Mouse (Mus musculus): ENCODE data around the gene Mrpl11. TPM values are rescaled to one million over a fixed set of nuclear protein-coding genes. Genes with fewer than 3 reads are reported as not detected.
"Not testable (repeated sequence)": the region's sequence is repeated elsewhere in the genome, so short reads cannot be mapped to it uniquely, and the experiment has no call there.

Gene Mrpl11
- polyA plus RNA-seq, 1 experiment from 2014 or later, result 93.4 TPM

- no peak for ATAC-seq (ENCODE audit: low read depth)
- Histone ChIP-seq H3K4me3 (ENCODE audit: low read length) (no peak overlapping the region), H3K36me3 (ENCODE audit: control insufficient read depth, insufficient read depth, low read length) (no peaks in the 10 kb centered on the region), H3K4me1 (replicated peaks; ENCODE audit: control insufficient read depth, insufficient read depth, low read length) (peaks cover 4% of the 10 kb centered on the region; the same call in 1 of the 2 replicates), H3K4me2 (ENCODE audit: low read depth, low read length) (no peak overlapping the region), H3K27me3 (ENCODE audit: control insufficient read depth, insufficient read depth, low read depth, low read length) (peaks cover 5% of the 10 kb centered on the region; the same call in 1 of the 2 replicates), H3K9ac (ENCODE audit: low read length) (no peak overlapping the region), H3K27ac (ENCODE audit: low read length) (no peak overlapping the region), H3K9me3 (ENCODE audit: control insufficient read depth, low read length) (no peaks in the 10 kb centered on the region)
- 79% methylated on average over 17 of the region's 17 CpGs for WGBS
These were observed 24.3 kb upstream of the Mrpl11 start for GRCm38 (mm10) chr19:4937444-4938310.

GRCm38 (mm10) chr19:4942551-4943252, 19.2 kb upstream of the Mrpl11 start, which contains the start of gene Peli3:
Gene Peli3, minus strand, starts transcription at chr19:4943127.
- Histone ChIP-seq H3K9ac (ENCODE audit: low read length) (peak within 1 kb of the TSS; percentile 72), H3K4me1 (replicated peaks; ENCODE audit: control insufficient read depth, insufficient read depth, low read length) (peaks cover 4% of the 10 kb centered on the region; the same call in 1 of the 2 replicates), H3K27me3 (ENCODE audit: control insufficient read depth, insufficient read depth, low read depth, low read length) (peaks cover 5% of the 10 kb centered on the region; the same call in 1 of the 2 replicates), H3K36me3 (ENCODE audit: control insufficient read depth, insufficient read depth, low read length) (no peaks in the 10 kb centered on the region), H3K4me2 (ENCODE audit: low read depth, low read length) (peak within 1 kb of the TSS; percentile 95), H3K9me3 (ENCODE audit: control insufficient read depth, low read length) (no peaks in the 10 kb centered on the region), H3K4me3 (ENCODE audit: low read length) (peak within 1 kb of the TSS; percentile 70), H3K27ac (ENCODE audit: low read length) (no peak within 1 kb of the TSS)
- peak; percentile 99 for ATAC-seq (ENCODE audit: low read depth)
- WGBS, result under 1% methylated on average over 45 of the region's 55 CpGs

- Histone ChIP-seq H3K36me3 (ENCODE audit: control insufficient read depth, insufficient read depth, low read length) (no peaks in the 10 kb centered on the region), H3K9me3 (ENCODE audit: control insufficient read depth, low read length) (no peaks in the 10 kb centered on the region), H3K27me3 (ENCODE audit: control insufficient read depth, insufficient read depth, low read depth, low read length) (peaks cover 5% of the 10 kb centered on the region; the same call in 1 of the 2 replicates), H3K27ac (ENCODE audit: low read length) (no peak overlapping the region), H3K4me3 (ENCODE audit: low read length) (peak overlapping the region; percentile 70), H3K4me2 (ENCODE audit: low read depth, low read length) (peak overlapping the region; percentile 95), H3K9ac (ENCODE audit: low read length) (peak overlapping the region; percentile 57), H3K4me1 (replicated peaks; ENCODE audit: control insufficient read depth, insufficient read depth, low read length) (peaks cover 4% of the 10 kb centered on the region; the same call in 1 of the 2 replicates)
- 6% methylated on average over 13 of the region's 13 CpGs for WGBS
- ATAC-seq (ENCODE audit: low read depth), result peak; percentile 79
These were observed 18.7 kb upstream of the Mrpl11 start for GRCm38 (mm10) chr19:4943253-4943588.

- no peak overlapping the region for H3K4me3 ChIP-seq (ENCODE audit: low read length)
- ATAC-seq (ENCODE audit: low read depth), result no peak
- H3K27me3 ChIP-seq (ENCODE audit: control insufficient read depth, insufficient read depth, low read depth, low read length), result peaks cover 5% of the 10 kb centered on the region; the same call in 1 of the 2 replicates
- H3K27ac ChIP-seq (ENCODE audit: low read length), result no peak overlapping the region
- H3K9ac ChIP-seq (ENCODE audit: low read length), result no peak overlapping the region
- 35% methylated on average over 6 of the region's 6 CpGs for WGBS
- H3K36me3 ChIP-seq (ENCODE audit: control insufficient read depth, insufficient read depth, low read length), result no peaks in the 10 kb centered on the region
- peaks cover 4% of the 10 kb centered on the region; the same call in 1 of the 2 replicates for H3K4me1 ChIP-seq (replicated peaks; ENCODE audit: control insufficient read depth, insufficient read depth, low read length)
- no peak overlapping the region for H3K4me2 ChIP-seq (ENCODE audit: low read depth, low read length)
- H3K9me3 ChIP-seq (ENCODE audit: control insufficient read depth, low read length), result no peaks in the 10 kb centered on the region
These were observed 16.4 kb upstream of the Mrpl11 start for GRCm38 (mm10) chr19:4945540-4945939.

GRCm38 (mm10) chr19:4948641-4949040, 13.3 kb upstream of the Mrpl11 start:
- H3K27ac ChIP-seq (ENCODE audit: low read length); H3K9me3 ChIP-seq (ENCODE audit: control insufficient read depth, low read length); ATAC-seq (ENCODE audit: low read depth); H3K4me1 ChIP-seq (replicated peaks; ENCODE audit: control insufficient read depth, insufficient read depth, low read length); H3K27me3 ChIP-seq (ENCODE audit: control insufficient read depth, insufficient read depth, low read depth, low read length); H3K9ac ChIP-seq (ENCODE audit: low read length); H3K36me3 ChIP-seq (ENCODE audit: control insufficient read depth, insufficient read depth, low read length); H3K4me2 ChIP-seq (ENCODE audit: low read depth, low read length); H3K4me3 ChIP-seq (ENCODE audit: low read length): not testable (repeated sequence)
- WGBS, result 72% methylated on average over 9 of the region's 9 CpGs

GRCm38 (mm10) chr19:4968236-4968635, 6.3 kb downstream of the Mrpl11 start:
- no peaks in the 10 kb centered on the region for H3K9me3 ChIP-seq (ENCODE audit: control insufficient read depth, low read length)
- no peak for ATAC-seq (ENCODE audit: low read depth)
- H3K27me3 ChIP-seq (ENCODE audit: control insufficient read depth, insufficient read depth, low read depth, low read length), result no peaks in the 10 kb centered on the region
- no peak overlapping the region for H3K9ac ChIP-seq (ENCODE audit: low read length)
- no peak overlapping the region for H3K4me2 ChIP-seq (ENCODE audit: low read depth, low read length)
- H3K4me3 ChIP-seq (ENCODE audit: low read length), result no peak overlapping the region
- 91% methylated on average over 1 of the region's 2 CpGs for WGBS
- H3K27ac ChIP-seq (ENCODE audit: low read length), result no peak overlapping the region
- H3K4me1 ChIP-seq (replicated peaks; ENCODE audit: control insufficient read depth, insufficient read depth, low read length), result no peaks in the 10 kb centered on the region
- peaks cover 14% of the 10 kb centered on the region for H3K36me3 ChIP-seq (ENCODE audit: control insufficient read depth, insufficient read depth, low read length)

GRCm38 (mm10) chr19:4981767-4982166, 19.8 kb downstream of the Mrpl11 start:
- Histone ChIP-seq H3K9me3 (ENCODE audit: control insufficient read depth, low read length) (no peaks in the 10 kb centered on the region), H3K27ac (ENCODE audit: low read length) (no peak overlapping the region), H3K36me3 (ENCODE audit: control insufficient read depth, insufficient read depth, low read length) (no peaks in the 10 kb centered on the region), H3K4me2 (ENCODE audit: low read depth, low read length) (no peak overlapping the region), H3K4me1 (replicated peaks; ENCODE audit: control insufficient read depth, insufficient read depth, low read length) (no peaks in the 10 kb centered on the region), H3K4me3 (ENCODE audit: low read length) (no peak overlapping the region), H3K9ac (ENCODE audit: low read length) (no peak overlapping the region), H3K27me3 (ENCODE audit: control insufficient read depth, insufficient read depth, low read depth, low read length) (no peaks in the 10 kb centered on the region; the same call in 1 of the 2 replicates)
- ATAC-seq (ENCODE audit: low read depth), result no peak

GRCm38 (mm10) chr19:4989013-4989412, 27.1 kb downstream of the Mrpl11 start:
- WGBS, result 3% methylated on average over 13 of the region's 13 CpGs
- Histone ChIP-seq H3K27me3 (ENCODE audit: control insufficient read depth, insufficient read depth, low read depth, low read length) (peaks cover 23% of the 10 kb centered on the region), H3K4me2 (ENCODE audit: low read depth, low read length) (no peak overlapping the region)

More at GRCm38 (mm10) chr19:4989013-4989412, 27.1 kb downstream of the Mrpl11 start:
- Histone ChIP-seq H3K9me3 (ENCODE audit: control insufficient read depth, low read length) (no peaks in the 10 kb centered on the region), H3K36me3 (ENCODE audit: control insufficient read depth, insufficient read depth, low read length) (no peaks in the 10 kb centered on the region), H3K9ac (ENCODE audit: low read length) (no peak overlapping the region), H3K4me3 (ENCODE audit: low read length) (no peak overlapping the region), H3K4me1 (replicated peaks; ENCODE audit: control insufficient read depth, insufficient read depth, low read length) (no peaks in the 10 kb centered on the region), H3K27ac (ENCODE audit: low read length) (no peak overlapping the region)
- peak; percentile 74 for ATAC-seq (ENCODE audit: low read depth)

All from lung, embryonic 16.5 days (tissue).